Mouse (Mus musculus): ENCODE data around the gene 4930558C23Rik. TPM values are rescaled to one million over a fixed set of nuclear protein-coding genes. Genes with fewer than 3 reads are reported as not detected.
"Not testable (repeated sequence)": the region's sequence is repeated elsewhere in the genome, so short reads cannot be mapped to it uniquely, and the experiment has no call there.

The 4930558C23Rik gene
- polyA plus RNA-seq, 1 experiment from 2014 or later = not detected

DNA sequence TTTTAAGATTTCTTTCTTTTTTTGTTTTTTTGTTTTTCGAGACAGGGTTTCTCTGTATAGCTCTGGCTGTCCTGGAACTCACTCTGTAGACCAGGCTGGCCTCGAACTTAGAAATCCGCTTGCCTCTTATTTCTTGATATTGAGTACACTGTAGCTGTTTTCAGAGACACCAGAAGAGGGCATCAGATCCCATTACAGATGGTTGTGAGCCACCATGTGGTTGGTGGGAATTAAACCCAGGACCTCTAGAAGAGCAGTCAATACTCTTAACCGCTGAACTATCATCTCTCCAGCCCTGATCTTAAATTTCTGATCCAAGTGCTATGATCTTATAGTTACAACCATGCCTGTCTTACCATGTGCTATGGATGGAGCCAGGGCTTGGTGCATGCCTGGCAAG lies 36.0 kb upstream of the 4930558C23Rik start:
- peaks cover 11% of the 10 kb centered on the region for H3K4me1 ChIP-seq (ENCODE audit: insufficient read depth)
- peak; percentile 21; the same call in 1 of the 2 replicates for TF ChIP-seq CTCF (IDR thresholded peaks at IDR 0.05; ENCODE audit: low read depth)
- ATAC-seq; H3K4me2 ChIP-seq (ENCODE audit: low read depth, low read length); DNase-seq; H3K9ac ChIP-seq (replicated peaks); H3K9me3 ChIP-seq (ENCODE audit: low read length); H3K36me3 ChIP-seq (replicated peaks; ENCODE audit: insufficient read depth, low read length); H3K27ac ChIP-seq (ENCODE audit: low read depth); H3K27me3 ChIP-seq (ENCODE audit: insufficient read depth, low read length); H3K4me3 ChIP-seq (ENCODE audit: low read depth, low read length): not testable (repeated sequence)
- WGBS (ENCODE audit: insufficient replicate concordance) = 94% methylated on average over 4 of the region's 4 CpGs

DNA sequence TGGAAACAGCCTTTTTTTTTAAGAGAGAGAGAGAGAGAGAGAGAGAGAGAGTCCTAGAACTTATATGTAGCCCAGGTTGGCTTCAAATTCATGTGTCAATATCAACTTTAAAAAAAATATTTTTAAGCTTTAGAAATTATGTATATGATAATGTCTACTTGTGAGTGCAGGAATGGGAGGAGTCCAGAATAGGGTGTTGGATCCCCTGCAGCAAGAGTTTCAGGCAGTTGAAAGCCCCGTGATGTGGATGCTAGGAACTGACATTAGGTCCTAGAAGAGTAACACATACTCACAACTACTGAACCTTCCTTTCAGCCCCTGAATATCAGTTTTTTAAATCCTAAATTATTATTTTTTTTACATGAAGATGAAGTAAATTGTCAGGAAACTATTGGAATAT lies 32.9 kb upstream of the 4930558C23Rik start:
- H3K27ac ChIP-seq (ENCODE audit: low read depth) = no peak overlapping the region; the same call in 1 of the 2 replicates
- H3K36me3 ChIP-seq (replicated peaks; ENCODE audit: insufficient read depth, low read length) = peaks cover 6% of the 10 kb centered on the region
- WGBS (ENCODE audit: insufficient replicate concordance) = 47% methylated on average over 1 of the region's 1 CpGs
- peak overlapping the region; percentile 71 for H3K4me2 ChIP-seq (ENCODE audit: low read depth, low read length)
- peaks cover 6% of the 10 kb centered on the region for H3K4me1 ChIP-seq (ENCODE audit: insufficient read depth)
- peak overlapping the region; percentile 83 for H3K4me3 ChIP-seq (ENCODE audit: low read depth, low read length)
- H3K9me3 ChIP-seq (ENCODE audit: low read length) = no peaks in the 10 kb centered on the region
- DNase-seq = no peak
- no peak overlapping the region for H3K9ac ChIP-seq (replicated peaks)
- no peak for TF ChIP-seq CTCF (IDR thresholded peaks at IDR 0.05; ENCODE audit: low read depth)
- TF ChIP-seq EP300 (IDR thresholded peaks at IDR 0.05; ENCODE audit: low read depth) = no peak
- H3K27me3 ChIP-seq (ENCODE audit: insufficient read depth, low read length) = no peaks in the 10 kb centered on the region
- ATAC-seq = no peak

- peak overlapping the region; percentile 71 for H3K4me2 ChIP-seq (ENCODE audit: low read depth, low read length)
- no peak for TF ChIP-seq EP300 (IDR thresholded peaks at IDR 0.05; ENCODE audit: low read depth)
- no peak for TF ChIP-seq CTCF (IDR thresholded peaks at IDR 0.05; ENCODE audit: low read depth)
- H3K9ac ChIP-seq (replicated peaks) = peak overlapping the region; percentile 78
- H3K36me3 ChIP-seq (replicated peaks; ENCODE audit: insufficient read depth, low read length) = peaks cover 6% of the 10 kb centered on the region
- DNase-seq (no peak), ATAC-seq (no peak)
- peaks cover 6% of the 10 kb centered on the region; the same call in 1 of the 2 replicates for H3K4me1 ChIP-seq (ENCODE audit: insufficient read depth)
- no peaks in the 10 kb centered on the region for H3K27me3 ChIP-seq (ENCODE audit: insufficient read depth, low read length)
- H3K9me3 ChIP-seq (ENCODE audit: low read length) = no peaks in the 10 kb centered on the region
- peak overlapping the region; percentile 83 for H3K4me3 ChIP-seq (ENCODE audit: low read depth, low read length)
- 2% methylated on average over 7 of the region's 7 CpGs for WGBS (ENCODE audit: insufficient replicate concordance)
- H3K27ac ChIP-seq (ENCODE audit: low read depth) = peak overlapping the region; percentile 90
These were observed 32.3 kb upstream of the 4930558C23Rik start for GRCm38 (mm10) chr3:95434983-95435370.

DNA sequence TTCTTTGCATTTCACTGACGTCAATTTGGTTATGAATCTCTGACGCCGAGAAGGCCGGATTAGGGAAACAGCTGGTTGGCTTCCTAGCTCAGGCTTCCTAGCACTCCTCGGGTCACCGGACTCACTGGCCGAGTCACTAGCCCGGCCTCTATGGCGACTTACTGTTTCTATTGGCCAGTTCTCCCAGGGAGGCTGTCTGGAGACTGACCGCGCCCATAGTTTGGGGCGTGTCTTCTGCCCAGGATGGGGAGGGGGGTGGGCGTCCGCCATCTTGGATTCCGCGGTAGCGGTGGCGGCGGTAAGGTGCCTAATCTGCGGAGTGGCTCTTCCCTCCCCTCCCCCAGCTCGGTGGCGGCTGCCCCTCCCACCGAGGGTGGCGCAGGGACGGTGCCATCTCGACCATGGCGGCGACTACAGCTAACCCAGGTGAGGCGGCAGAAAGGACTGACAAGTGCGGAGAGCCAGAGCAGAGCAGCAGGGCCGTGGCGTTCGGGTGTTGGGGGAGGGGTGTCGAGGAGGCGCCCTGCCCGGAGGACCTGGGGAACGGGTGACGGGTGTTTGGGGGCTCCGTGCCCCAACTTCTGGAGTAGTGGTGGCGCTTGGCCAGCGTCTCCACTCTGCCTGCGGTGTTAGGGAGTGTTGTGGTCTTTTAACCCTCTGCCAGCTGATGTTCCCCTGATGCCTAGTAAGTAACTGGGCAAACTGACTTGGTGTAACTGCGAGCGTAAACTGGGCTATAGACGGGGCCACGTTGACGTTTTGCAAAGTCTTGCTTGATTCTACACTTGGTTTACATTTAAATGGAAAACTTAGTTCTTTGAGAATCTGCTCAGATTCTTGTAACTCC lies 31.7 kb upstream of the 4930558C23Rik start, which contains the start of gene Arnt:
Gene Arnt (plus strand): TSS at position 253 of the 847 bp plus-strand sequence.
- peaks cover 6% of the 10 kb centered on the region; the same call in 1 of the 2 replicates for H3K4me1 ChIP-seq (ENCODE audit: insufficient read depth)
- DNase-seq = peak; percentile 97
- H3K9ac ChIP-seq (replicated peaks) = peak within 1 kb of the TSS; percentile 78
- ATAC-seq = peak; percentile 99
- peaks cover 6% of the 10 kb centered on the region for H3K36me3 ChIP-seq (replicated peaks; ENCODE audit: insufficient read depth, low read length)
- H3K27me3 ChIP-seq (ENCODE audit: insufficient read depth, low read length) = no peaks in the 10 kb centered on the region
- peak within 1 kb of the TSS; percentile 93 for H3K27ac ChIP-seq (ENCODE audit: low read depth)
- TF ChIP-seq CTCF (IDR thresholded peaks at IDR 0.05; ENCODE audit: low read depth) (peak; percentile 23; the same call in 1 of the 2 replicates), EP300 (IDR thresholded peaks at IDR 0.05; ENCODE audit: low read depth) (peak; percentile 46; the same call in 1 of the 2 replicates)
- peak within 1 kb of the TSS; percentile 77 for H3K4me2 ChIP-seq (ENCODE audit: low read depth, low read length)
- peak within 1 kb of the TSS; percentile 83 for H3K4me3 ChIP-seq (ENCODE audit: low read depth, low read length)
- H3K9me3 ChIP-seq (ENCODE audit: low read length) = no peaks in the 10 kb centered on the region
- under 1% methylated on average over 47 of the region's 47 CpGs for WGBS (ENCODE audit: insufficient replicate concordance)

DNA sequence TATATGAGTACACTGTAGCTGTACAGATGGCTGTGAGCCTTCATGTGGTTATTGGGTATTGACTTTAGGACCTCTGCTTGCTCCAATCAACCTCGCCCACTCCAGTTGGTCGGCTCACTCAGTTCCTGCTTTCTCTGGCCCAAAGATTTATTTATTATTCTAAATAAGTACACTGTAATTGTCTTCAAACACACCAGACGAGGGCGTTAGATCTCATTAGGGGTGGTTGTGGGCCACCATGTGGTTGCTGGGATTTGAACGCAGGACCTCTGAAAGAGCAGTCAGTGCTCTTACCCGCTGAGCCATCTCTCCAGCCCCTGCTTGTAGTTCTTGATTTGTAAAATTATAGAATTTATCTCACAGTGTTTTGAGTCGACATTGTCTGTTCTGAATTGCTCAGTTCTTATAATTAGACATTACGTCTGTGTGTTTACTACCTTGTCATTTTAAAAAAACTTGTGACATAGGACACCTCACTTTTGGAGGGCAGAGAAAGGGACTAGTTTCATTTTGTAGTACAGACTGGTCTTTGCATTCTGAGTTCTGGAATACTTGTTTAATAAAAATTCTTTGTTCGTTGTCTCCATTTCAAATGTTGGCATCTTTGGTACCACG lies 30.8 kb upstream of the 4930558C23Rik start:
- no peaks in the 10 kb centered on the region for H3K9me3 ChIP-seq (ENCODE audit: low read length)
- DNase-seq = no peak
- H3K4me2 ChIP-seq (ENCODE audit: low read depth, low read length) = peak overlapping the region; percentile 77
- H3K27ac ChIP-seq (ENCODE audit: low read depth) = peak overlapping the region; percentile 93
- 60% methylated on average over 10 of the region's 10 CpGs for WGBS (ENCODE audit: insufficient replicate concordance)
- peak overlapping the region; percentile 65 for H3K9ac ChIP-seq (replicated peaks)
- ATAC-seq = no peak
- peaks cover 6% of the 10 kb centered on the region; the same call in 1 of the 2 replicates for H3K4me1 ChIP-seq (ENCODE audit: insufficient read depth)
- peaks cover 6% of the 10 kb centered on the region for H3K36me3 ChIP-seq (replicated peaks; ENCODE audit: insufficient read depth, low read length)
- no peaks in the 10 kb centered on the region for H3K27me3 ChIP-seq (ENCODE audit: insufficient read depth, low read length)
- TF ChIP-seq CTCF (IDR thresholded peaks at IDR 0.05; ENCODE audit: low read depth) (no peak), EP300 (IDR thresholded peaks at IDR 0.05; ENCODE audit: low read depth) (no peak)
- peak overlapping the region; percentile 83 for H3K4me3 ChIP-seq (ENCODE audit: low read depth, low read length)

DNA sequence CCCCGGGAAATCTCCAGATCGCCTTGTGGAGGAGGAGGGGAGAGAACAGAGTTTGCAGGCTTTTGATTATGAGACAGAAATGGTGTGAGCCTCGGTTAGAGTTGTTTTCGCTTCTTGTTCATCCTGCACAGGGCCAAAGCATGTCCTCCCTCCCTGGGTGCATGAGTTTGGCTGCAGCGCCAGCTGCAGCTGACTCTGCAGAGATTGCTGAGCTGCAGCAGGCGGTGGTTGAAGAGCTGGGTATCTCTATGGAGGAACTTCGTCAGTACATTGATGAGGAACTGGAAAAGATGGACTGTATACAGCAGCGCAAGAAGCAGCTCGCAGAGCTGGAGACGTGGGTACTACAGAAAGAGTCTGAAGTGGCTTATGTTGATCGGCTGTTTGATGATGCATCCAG lies 25.8 kb upstream of the 4930558C23Rik start:
- not testable (repeated sequence) for H3K9ac ChIP-seq (replicated peaks); H3K27ac ChIP-seq (ENCODE audit: low read depth); H3K4me3 ChIP-seq (ENCODE audit: low read depth, low read length); H3K4me1 ChIP-seq (ENCODE audit: insufficient read depth); H3K4me2 ChIP-seq (ENCODE audit: low read depth, low read length); H3K36me3 ChIP-seq (replicated peaks; ENCODE audit: insufficient read depth, low read length); ATAC-seq; H3K27me3 ChIP-seq (ENCODE audit: insufficient read depth, low read length); H3K9me3 ChIP-seq (ENCODE audit: low read length); DNase-seq
- 43% methylated on average over 3 of the region's 11 CpGs for whole genome bisulfite sequencing (ENCODE audit: insufficient replicate concordance)

DNA sequence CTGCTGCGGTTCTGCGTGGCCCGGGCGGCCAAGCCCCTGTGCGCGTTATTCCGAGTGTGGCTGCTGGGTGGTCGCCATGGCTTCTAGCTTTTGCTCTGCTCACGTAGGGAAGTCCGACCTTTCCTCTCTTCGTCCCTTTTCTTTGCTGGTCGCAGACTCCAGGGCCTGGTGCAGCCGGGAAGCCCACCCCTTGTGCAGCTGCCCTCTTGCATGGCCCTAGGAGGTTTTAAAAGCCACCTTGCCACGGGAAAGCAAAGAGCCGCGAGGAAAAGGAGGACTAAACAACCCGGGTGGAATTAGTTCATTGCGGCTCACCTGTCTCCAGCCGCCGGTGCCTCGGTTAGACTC lies 25.2 kb upstream of the 4930558C23Rik start:
- not testable (repeated sequence) for H3K9me3 ChIP-seq (ENCODE audit: low read length); H3K4me1 ChIP-seq (ENCODE audit: insufficient read depth); H3K36me3 ChIP-seq (replicated peaks; ENCODE audit: insufficient read depth, low read length); H3K27me3 ChIP-seq (ENCODE audit: insufficient read depth, low read length); DNase-seq; H3K27ac ChIP-seq (ENCODE audit: low read depth); ATAC-seq; H3K9ac ChIP-seq (replicated peaks)
- H3K4me3 ChIP-seq (ENCODE audit: low read depth, low read length) = peak overlapping the region; percentile 27; the same call in 1 of the 2 replicates
- peak overlapping the region; percentile 62 for H3K4me2 ChIP-seq (ENCODE audit: low read depth, low read length)
- WGBS (ENCODE audit: insufficient replicate concordance) = 6% methylated on average over 13 of the region's 21 CpGs

- peak overlapping the region; percentile 62 for H3K4me2 ChIP-seq (ENCODE audit: low read depth, low read length)
- not testable (repeated sequence) for DNase-seq; H3K27ac ChIP-seq (ENCODE audit: low read depth); H3K4me1 ChIP-seq (ENCODE audit: insufficient read depth); H3K27me3 ChIP-seq (ENCODE audit: insufficient read depth, low read length); H3K9me3 ChIP-seq (ENCODE audit: low read length); H3K9ac ChIP-seq (replicated peaks); H3K36me3 ChIP-seq (replicated peaks; ENCODE audit: insufficient read depth, low read length)
- peak overlapping the region; percentile 27; the same call in 1 of the 2 replicates for H3K4me3 ChIP-seq (ENCODE audit: low read depth, low read length)
- peak; percentile 61 for ATAC-seq
- WGBS (ENCODE audit: insufficient replicate concordance) = 26% methylated on average over 6 of the region's 33 CpGs
These were observed 24.7 kb upstream of the 4930558C23Rik start for GRCm38 (mm10) chr3:95427117-95427890.
